Mouse (Mus musculus) cerebellum, adult 18-20 months (tissue): ENCODE measurements at regions not wholly inside any gene's neighbourhood (a gene's known extent, or its start where the extent isn't known, plus 50 kb on each side); places are given as distances from the start of the nearest gene placed in this dataset.

ENCODE experiments used
- DNase-seq, 2 experiments: peaks; one replicate each; pipeline ENCODE4 v3.0.0; 2021

DNA sequence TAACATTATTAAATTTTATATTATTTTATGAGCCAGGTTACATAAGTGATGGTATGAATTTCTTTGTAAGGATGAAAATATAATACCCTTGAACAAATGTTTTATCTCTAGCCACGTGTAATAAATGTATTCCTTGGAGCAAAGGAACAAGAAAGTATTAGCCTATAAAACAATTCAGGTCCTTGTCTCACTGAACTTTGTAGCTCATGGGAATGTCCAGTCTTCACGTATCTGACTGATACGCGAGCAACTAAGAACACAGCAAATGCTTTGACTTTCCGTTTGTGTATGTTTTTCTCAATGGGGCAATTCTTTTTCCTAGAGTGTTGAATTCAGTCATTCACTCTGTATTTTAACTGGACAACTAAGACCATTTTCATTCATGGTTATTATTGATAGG is 216.9 kb upstream of the Mettl25 start:
- DNase-seq, result no peak

DNA sequence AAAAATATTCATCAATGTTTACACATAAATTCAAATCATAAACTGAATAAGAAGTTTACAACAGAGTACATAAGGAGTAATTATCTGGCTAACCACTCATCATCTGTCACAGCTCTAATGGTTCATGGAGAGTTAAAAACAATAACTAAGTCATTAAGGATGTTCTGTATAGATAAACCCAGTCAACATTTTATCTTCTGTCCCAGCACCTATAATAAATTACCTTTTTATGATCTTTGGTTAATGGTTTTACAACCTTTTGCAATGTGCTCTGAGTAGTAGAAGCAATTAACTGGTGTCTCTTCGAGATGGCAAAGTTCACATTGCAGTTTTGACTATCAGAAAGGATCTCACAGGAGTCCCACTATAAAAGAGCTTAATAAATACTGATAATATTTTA is 197.3 kb upstream of the Mettl25 start:
- DNase-seq, result no peak

DNA sequence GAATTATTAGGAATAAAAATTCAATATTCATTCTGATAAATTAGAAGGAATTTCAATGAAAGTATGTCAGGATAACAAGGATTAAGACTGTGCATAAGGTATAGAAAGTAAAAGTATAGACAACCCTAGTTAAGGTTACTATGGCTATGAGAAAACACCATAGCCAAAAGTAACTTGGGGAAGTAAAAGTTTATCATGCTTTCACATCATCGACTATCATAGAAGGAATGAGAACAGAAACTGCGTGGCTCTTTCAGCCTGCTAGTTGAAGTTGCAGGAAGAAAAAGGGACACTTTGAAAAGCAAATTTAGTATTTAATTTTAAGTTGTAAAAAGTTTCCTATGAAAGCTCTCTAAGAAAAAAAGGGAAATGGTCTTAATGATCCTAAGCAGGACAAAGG is 196.9 kb upstream of the Mettl25 start:
- no peak for DNase-seq

DNA sequence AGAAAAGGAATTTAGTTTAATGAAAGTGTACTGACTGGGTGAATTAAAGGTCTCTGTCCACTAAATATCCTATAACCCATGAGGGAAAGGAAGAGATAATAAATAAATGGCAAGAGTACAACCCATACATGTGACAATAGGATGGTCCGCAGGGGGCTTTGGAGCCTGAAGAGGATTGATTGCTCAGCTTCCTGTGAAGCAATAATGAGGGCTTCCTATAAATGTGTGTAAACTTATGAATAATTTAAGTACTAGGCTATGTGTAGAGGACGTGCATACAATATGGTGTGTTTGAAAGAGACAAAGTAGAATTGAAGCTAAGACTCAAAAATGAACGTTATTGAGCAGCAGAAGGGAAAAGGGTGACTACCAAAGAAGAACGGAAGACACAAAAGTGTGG is 192.2 kb upstream of the Mettl25 start:
- no peak for DNase-seq

DNA sequence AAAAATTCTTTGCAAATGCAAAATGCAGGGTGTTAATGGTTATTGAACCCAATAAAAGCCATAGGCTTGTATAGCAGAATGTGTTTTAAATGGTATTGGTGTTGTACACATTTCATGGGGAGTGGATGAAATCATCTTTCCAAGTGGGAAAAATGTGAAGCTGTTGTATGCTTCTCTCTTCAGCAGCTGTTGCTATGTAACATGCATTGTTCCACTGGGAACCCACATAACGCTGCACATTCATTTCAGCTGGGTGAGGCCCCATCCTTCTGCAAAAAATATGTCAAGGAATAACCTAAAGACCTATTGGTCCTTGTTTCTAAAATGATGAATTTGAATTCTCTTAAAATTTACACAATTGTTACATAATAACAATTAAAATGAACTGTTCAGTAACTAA is 183.5 kb upstream of the Mettl25 start:
- no peak for DNase-seq

DNA sequence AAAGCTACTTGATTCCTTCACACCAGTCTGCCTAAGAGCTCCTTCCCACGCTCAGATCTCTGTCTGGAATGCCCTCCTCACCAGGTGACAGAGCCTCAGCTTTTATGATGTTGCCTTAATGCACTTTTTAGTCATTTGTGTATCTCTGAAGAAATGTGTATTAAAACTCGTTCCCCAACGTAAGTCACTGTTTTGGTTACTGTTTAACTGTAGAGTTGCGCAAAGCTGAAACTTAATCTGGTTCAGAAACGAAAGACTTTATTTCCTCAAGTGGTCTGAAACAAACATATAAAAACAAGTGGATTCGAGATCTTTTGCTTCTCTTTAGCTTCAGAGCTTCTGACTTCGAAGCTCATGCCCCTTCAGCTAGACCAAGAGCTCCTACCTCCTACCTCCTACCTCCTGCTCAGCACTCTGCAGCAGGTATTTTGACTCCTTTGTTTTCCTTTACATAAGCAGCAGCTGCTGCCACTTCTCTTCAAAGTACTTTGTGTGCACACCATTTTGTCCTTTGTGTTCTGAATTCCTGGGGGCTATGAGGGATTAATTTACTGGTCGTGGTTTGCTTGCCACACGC is 182.5 kb upstream of the Mettl25 start:
- no peak for DNase-seq

DNA sequence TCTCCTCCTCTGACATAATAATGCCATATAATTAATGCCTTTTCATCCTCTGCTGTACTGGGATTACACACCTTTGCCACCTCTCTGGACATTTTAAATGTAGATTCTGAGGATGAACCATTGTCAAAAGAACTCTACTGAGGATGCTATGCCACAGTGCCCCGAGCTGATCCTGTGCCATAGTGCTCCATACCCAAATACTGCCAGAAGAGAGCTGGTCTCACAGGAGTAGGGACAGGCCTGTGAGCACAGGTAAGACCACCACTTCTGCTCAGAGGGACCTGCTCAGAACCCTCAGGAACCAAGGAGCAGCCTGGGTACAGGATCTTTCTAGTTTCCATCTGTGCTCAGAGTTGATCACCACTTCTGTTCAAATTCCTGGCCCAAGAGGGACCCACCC is 174.8 kb upstream of the Mettl25 start:
- no peak for DNase-seq

DNA sequence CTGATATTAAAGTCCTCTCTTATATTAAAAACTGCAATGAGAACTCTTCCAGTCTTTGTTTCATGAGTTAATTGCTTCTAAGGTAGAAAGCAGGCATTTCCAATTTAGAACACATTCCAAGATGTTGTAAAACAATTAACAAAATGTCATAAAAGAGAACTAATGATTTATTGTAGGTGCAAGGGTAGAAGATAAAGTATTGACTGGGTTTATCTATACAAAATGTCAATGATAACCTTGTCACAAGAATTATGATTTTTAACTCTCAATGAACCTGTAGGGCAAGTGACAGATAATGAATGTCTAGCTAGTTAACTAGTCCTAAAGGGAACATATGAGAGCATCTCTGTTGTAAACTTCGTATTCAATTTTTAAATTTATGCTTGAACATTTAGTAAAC is 174.3 kb upstream of the Mettl25 start:
- no peak for DNase-seq

DNA sequence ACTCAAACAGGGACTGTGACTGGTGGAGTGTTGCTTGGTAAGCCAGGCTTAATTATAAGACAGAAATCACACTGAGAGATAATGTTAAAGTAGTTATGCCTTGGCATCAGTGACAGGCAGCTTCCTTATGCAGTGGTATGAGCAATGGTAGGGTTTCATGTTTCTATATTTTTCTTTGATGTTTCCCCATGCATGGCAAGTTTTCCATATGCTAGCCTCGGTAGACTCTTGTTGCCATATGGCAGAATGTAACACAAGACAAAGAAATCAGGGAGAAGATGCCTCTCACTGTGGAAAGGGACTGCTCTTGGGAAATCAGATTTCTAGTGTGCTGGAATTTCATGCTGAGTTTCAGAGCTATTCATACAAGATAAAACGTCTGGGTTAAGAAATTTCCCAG is 169.0 kb upstream of the Mettl25 start:
- no peak for DNase-seq

DNA sequence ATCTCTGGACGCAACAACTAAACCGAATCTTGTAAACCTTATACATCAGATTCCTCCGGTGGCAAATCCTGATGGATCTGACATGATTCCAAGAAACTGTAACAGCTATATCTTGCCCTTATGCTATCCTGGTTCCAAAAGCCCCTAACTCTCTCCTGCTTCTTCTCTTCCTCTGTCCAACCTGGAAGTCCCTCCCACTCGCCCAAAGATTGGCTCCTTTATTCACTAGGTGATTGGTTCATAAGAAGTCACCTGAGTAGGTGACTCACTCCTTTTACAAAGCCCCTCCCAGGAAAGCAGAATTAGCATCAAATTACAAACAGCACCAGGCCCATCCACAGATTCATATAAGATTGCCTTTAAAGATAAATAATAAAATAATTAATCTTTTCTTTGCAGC is 166.2 kb upstream of the Mettl25 start:
- peak in 1 of 2 experiments; percentile 4 for DNase-seq

DNA sequence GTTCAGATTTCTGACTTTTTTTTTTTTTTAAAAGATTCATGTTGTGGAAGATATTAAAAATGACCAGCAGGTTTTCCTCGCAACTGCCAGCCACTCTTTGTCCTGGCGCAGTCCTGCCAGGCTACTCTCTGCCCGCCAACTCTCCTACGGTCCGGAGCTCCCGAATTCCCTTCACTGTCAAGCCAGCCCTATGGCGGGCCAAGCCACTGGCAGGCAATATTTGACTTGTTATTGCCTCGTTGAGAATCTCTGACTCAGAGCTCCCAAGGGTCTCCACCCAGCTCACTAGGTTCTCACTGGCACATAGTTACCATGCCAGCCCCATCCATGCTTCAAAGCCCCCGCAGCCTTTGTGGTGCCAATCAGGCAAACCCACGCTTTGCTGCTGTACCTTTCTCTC is 165.7 kb upstream of the Mettl25 start:
- peak; percentile 12 to 15 for DNase-seq

DNA sequence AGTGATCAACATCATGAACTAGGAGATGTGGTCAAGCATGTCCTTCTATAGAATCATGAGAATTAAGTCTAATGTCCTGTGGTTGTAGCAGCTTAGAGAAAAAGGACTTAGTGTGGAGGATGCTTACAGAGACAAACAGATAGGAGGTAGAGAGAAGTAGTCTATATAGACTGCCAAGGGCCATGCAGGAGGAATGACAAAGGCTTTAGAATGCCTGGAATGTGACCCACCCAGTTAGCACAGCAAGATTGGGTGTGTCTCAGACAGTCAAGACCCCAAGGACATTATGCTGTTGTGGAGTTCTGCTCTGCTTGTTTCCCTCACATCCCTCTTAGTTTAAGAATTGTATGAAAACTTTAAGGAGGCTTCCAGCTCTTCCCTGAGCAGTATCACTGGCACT is 164.9 kb upstream of the Mettl25 start:
- no peak for DNase-seq

DNA sequence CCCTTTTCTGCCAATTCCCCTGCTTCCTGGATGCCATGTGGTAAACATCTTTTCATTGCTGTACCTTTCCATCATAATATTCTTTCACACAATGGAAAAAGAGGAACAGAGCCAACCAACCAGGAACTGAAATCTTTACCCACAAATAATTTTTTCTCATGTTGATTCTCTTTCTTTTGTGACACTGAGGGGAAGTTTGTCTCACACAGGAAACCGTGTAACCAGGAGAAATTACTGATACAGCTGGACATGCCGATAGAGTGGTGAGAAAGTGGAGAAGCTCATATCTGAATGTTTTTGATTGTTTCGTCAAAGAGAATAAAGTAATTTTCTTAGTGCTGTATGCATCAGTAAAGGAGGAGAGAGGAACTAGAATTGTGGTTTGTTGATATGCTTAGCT is 116.3 kb upstream of the Mettl25 start:
- no peak for DNase-seq

DNA sequence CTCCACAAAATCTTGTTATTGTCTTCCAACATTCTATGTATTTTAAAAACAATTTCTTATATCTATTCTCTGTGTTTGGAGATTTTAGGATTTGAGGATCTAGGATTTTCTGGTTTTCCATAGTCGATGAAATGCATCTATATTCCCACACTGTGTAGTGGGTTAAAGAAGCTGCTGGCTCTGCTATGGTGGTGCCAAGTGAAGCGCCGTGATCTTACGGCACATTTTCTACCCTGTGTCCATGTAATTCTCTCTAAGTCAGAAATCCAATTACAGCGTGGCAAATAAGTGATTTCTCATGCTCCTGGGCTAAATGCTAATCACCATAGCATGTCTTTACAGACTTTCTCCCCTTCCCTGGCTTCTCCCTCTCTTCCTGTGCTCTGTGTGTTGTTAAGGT is 92.1 kb upstream of the Mettl25 start:
- no peak for DNase-seq

DNA sequence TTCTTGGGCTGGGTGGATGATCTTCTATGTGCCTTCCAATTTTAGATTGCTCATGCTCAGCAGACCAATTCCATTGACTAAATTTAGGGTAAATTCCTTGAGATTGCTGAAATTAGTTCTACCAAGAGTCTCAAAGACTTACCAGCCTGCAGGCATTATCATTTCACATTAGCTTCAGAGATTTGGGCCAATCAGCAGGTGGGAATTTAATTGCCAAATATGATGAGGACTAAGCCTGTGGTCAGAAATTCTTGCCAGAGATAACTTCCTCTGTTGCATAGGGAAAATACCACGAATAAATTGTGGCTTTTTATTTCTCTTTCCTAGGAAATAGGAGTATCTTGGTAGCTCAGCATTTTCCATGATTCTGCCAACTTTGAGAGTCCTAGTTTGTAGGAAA is 91.6 kb upstream of the Mettl25 start:
- no peak for DNase-seq

DNA sequence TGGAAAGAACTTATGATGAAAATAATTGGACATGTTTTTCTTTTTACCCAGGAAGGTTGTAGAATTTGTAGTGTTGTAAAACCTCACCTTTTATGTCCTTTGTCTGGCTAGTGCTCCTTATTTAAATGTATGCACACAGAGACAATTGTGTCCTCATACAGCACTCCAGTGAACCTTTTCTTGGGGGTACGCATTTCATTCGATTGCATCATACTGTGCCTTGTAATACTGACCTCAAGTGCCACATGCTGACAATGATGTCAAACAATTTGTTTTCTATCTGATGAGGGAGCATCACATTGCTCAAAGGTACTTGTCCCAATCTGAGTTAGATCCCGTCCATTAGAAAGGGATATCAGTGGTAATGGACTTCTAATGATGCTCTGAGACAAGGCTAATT is 86.4 kb upstream of the Mettl25 start:
- no peak for DNase-seq

DNA sequence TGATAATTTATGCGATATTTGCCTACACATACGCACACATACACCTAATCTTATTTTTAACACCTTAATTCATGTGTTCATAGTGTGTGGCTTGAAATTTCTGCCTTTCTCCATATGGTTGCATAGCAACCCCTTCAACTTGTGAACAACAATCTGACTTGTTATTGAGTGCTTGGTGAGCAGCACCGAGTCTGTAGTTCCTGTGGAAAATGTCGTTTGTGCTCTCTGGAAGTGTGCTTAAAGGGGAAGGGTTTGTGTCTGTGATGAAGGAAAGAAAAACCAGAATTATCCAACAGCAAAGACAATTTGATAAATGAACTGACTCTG is 85.7 kb upstream of the Mettl25 start:
- DNase-seq, result no peak

DNA sequence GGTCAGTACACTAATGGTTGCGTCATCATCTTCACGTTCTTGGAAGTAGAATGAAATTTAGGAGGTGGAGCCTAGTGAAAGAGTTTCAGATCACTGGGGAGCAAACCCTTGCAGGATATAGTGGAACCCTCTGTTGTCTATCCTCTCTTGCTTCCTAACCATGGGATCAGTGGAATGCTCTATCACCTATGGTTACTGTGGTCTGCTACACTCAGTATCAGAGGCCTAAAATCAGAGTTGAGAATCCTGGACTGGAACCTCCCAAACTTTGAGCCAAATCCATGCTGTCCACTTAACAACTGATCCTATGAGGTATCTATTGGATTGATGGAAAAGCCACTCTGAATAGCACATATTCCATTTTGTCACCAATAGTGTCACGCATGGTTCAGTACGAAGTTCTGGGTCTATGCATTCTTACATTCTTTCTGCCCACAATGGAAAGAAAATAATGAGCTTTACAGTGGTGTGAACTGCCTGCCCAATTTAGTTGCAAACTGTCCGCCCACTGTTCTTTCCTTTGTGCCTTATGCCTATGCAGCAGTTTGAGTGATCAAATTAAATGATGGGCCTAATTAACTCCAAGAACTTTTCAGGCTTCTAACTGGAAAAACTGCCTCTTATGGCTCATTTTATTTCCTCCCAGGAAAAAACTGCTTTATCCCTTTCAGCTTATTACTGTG is 85.2 kb upstream of the Mettl25 start:
- no peak for DNase-seq

DNA sequence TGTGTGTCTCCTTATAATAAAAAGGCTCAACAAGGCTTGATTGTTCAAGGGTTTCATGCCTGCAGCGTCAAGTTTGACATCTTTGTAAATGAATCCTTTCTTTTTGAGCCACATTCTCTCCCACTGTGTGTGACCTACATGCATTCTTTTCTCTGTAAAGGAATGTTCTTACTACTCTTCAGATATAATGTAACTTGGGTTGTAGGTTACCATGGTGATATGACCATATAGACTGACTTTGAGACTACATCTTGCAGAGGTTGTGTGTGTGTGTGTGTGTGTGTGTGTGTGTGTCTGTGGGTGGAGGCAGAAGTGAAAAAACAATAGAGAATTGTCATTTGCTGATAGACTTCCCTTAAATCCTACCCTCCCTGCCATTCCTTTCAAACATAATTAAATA is 58.5 kb upstream of the Mettl25 start:
- DNase-seq, result no peak

DNA sequence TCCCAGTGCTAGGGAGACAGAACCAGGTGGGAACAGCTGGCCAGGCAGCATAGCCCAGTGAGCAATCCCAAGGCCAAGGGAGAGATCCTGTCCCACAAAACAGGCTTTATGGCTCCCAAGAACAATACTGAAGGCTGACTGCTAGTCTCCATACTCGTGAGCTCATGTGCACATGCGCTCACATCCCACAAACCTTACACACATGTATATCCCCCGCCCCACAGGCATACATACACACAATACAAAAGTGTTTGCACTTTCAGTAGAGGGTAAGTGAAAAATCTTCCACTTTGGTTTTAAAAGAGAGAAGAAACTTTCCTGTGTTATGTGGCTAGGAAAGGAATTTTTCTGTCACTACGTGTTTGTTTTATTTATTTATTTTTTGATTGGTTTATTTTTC is 58.0 kb upstream of the Mettl25 start:
- no peak for DNase-seq
